Mouse (Mus musculus) heart, adult 2 months (tissue): ENCODE results near the gene Gramd1c.

Experiments used
- CTCF ChIP-seq: fragments of 200-600 bp; IDR thresholded peaks from 2 replicates; pipeline ENCODE4 v1.8.1; 2022; ENCODE audit warnings: antibody characterized with exemption, mild to moderate bottlenecking, moderate library complexity
- POLR2A ChIP-seq: fragments of 200-500 bp; IDR thresholded peaks from 2 replicates; pipeline ENCODE4 v1.6.1; 2011; ENCODE audit warnings: mild to moderate bottlenecking, low read depth, low read length, control low read depth; ENCODE audit not compliant: insufficient read depth

DNA sequence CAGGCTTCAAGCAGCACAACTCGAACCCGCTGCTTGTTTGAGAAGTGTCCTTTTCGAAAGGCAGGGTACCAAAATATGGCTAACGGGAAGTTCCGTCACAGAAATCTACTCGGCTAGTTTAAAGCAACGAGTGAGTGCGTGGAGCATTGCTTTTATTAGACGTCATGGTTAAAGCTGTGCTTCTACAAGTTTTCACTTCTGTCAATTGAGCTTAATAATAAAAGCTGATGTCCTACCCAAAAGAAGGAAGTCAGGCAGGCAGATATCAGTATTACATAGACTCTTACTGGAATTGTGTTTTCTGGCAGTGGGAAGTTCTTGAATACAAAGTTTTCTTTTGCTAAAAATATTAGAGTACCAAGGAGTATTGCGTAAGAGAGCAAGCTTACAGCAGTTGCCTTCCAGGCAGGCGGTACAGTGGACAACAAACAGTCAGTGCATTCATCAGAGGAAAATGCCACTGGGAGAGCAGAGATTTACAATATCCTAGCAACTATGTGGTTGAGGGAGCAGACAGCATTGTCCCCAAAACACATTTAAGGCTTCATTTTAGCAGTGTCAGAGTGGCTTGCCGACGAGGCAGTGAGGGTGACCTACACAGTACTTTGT, 97.3 kb downstream of the Gramd1c start:
- no peak for TF ChIP-seq CTCF
- no peak for TF ChIP-seq POLR2A
